Mouse (Mus musculus) gonadal fat pad, adult 2 months (tissue): ENCODE measurements around the gene Fahd1. TPM values are rescaled to one million over a fixed set of nuclear protein-coding genes. Genes with fewer than 3 reads are reported as not detected.
A peak's percentile ranks its signal among the peaks of the same experiment; 100 is the strongest.

Experiments
- DNase-seq: peaks from one replicate; pipeline ENCODE4 v3.0.0-alpha.2; 2012; ENCODE audit warnings: low read depth
- polyA plus RNA-seq: library from polyadenylated mRNA; depleted of rRNA; stranded (reverse); fragments of >200 nt; gene quantifications from 2 replicates; pipeline ENCODE4 v1.2.3, GENCODE M21; 2012; rRNA removed

The Fahd1 gene
- 12.6 and 13.1 TPM in 2 replicates for polyA plus RNA-seq

DNA sequence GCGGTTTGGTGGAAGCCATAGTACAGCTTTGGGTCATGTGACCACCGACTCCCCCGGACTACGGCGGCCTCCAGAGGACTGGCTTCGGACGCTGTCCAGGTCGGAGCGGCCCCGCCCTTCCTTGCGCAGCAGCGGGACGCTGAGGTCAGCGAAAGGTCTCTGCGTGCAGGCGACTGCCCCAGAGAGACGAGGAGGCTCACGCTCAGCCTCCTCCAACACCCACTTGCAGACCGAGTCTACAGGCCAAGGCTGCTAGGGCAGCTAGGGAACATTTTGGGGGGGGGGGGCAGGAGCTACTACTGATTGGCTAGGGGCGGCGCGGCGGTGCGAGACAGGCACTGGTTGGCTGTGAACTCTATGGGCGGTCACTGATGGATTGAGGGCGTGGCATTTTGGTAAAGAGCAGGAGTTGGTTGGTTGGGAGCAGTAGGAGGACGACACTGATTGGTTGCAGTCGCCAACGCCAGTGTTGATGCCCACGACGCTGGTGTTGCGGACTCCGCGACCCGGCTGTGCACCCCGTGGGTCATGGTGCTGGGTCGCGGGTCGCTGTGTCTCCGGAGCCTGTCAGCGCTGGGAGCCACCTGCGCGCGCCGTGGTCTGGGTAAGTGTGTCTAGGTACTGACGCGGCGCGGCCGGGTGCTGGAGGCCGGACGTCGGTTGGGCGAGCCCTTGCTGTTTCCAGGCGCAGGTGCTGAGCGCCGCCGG is at the start of gene Fahd1:
Fahd1 (minus strand) TSS at position 300 of the 708 bp plus-strand sequence.
- peak; percentile 93 for DNase-seq

DNA sequence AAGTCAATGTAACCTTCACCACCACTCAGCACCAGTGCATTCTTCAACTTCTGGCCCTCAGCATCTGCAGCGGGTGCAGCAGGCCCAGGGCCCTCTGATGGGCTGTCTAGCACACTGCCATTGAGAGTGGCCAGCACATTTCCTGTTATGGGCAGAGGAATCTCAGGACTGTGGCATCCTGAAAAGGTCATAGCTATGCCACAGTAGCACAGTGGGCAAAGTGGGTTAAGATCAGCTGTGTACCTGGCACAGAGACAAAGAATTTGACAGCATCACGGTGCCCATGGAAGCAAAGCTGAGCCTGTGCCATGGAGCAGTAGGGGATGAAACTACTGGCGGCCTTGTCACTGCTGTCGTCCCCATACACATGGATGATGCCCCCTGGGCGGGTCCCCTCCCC is 49.0 kb upstream of the Fahd1 start:
- no peak for DNase-seq

DNA sequence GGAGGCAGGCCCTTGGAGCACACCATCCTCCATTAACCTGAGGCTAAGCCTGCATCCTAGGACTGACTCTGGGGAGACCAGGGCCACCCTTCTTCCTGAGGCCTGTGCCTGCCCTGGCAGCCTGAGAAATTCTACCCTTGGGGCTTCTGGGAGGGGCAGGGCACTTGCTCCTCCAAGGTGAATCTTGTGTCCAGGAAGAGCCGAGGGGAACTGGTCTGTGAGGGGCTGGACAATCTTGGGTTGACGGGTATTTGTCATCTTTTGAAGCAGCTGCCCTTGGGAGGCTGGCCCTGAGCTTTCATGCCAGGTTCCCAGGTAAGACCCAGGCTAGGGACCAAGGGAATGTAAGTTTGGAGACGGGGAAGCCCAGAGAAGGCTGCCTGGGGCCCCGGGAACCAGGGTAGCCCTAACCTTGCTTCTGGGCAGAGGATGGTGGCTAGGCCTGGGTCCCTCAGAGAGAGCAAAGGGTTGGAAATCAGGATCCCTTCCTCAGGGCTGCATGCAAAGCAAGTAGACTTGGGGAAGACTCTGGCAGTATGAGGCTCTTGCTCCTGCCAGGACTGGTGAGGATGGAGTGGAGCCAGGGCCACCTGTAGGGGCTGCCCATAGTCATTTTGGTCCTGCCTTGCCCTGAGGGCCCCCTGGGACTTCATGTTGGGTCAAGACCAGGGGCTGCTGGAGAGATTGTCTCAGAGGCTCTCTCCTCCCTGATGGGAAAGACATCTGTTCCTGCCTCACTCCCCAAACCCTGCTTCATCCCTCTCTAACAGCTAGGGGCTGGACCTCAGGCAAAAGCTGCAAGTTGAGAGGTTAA is 48.1 kb upstream of the Fahd1 start:
- DNase-seq: no peak

DNA sequence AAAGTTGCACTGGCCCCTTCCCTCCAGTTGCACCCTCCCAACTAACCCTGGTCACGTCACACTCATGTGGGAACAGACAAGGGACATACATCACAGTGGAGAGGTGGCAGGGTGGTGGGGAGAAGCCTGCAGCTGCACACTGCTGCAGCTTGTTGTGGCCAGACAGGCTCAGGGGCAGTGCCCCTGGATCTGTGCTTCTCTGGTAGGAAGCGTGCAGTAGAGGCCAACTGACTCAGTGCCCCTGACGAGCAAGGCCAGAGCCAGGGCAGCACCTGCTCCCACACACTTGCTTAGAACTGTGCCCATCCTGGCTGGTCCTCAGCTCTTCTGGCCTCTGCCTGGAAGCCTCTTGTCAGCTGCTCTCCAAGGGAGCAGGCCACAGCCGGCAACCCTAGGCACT is 47.4 kb upstream of the Fahd1 start:
- no peak for DNase-seq

- DNase-seq: no peak
Measured at GRCm38 (mm10) chr17:24896993-24897269, 46.8 kb upstream of the Fahd1 start.

DNA sequence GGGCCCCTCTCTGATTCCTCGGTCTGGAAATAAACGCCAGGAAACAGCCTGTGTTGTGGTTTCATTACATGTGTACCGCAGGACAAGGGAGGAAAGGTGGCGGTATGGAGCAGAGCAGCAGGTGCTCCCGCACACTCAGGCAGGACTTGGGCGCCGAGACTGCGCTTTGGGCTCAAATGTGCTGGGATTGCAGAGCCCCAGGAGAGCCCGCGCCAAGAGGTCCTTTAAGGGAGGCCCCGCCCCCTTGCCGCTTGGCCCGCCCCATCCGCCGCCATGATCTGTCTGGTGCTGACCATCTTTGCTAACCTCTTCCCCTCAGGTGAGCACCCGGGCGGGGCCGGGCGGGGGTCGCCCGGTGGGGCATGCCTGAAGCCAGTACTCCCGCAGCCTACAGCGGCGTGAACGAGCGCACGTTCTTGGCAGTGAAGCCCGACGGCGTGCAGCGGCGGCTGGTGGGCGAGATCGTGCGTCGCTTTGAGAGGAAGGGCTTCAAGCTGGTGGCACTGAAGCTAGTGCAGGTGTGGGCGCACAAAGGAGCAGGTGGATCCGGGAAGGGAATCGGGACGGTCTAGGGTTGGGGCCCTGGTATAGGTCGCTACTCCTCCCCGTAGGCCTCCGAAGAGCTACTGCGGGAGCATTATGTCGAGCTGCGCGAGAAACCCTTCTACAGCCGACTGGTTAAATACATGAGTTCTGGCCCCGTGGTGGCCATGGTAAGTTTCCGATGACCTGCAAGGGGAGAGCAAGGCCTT is 46.3 kb upstream of the Fahd1 start, which contains the start of gene Nme3:
Nme3 (plus strand) TSS at position 260 of the 752 bp plus-strand sequence.
- no peak for DNase-seq

GRCm38 (mm10) chr17:24895571-24896240 is 45.5 kb upstream of the Fahd1 start:
- DNase-seq: no peak

DNA sequence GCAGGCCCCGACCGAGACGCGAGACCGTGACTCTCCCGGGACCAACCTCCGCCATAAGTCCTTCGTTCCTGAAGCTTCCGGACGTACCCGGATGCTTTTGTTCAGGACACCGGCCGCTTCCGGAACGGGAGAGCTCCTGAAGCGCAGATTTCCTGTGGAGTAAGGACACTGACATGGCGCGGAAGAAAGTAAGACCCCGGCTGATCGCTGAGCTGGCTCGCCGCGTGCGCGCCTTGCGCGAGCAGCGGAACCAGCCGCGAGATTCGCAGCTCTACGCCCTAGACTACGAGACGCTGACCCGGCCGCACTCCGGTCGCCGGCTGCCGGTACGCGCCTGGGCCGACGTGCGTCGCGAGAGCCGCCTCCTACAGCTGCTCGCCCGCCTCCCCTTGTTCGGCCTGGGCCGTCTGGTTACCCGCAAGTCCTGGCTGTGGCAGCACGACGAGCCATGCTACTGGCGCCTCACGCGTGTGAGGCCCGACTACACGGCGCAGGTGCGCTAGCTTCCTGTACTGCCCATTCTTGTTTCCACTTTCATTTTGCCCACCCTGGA is 44.9 kb upstream of the Fahd1 start, which contains the start of the genes Eme2 and Mrps34:
Eme2 (minus strand) TSS at position 93 of the 553 bp plus-strand sequence.
Mrps34 (plus strand) TSS at position 122 of the 553 bp plus-strand sequence.
- DNase-seq: no peak

DNA sequence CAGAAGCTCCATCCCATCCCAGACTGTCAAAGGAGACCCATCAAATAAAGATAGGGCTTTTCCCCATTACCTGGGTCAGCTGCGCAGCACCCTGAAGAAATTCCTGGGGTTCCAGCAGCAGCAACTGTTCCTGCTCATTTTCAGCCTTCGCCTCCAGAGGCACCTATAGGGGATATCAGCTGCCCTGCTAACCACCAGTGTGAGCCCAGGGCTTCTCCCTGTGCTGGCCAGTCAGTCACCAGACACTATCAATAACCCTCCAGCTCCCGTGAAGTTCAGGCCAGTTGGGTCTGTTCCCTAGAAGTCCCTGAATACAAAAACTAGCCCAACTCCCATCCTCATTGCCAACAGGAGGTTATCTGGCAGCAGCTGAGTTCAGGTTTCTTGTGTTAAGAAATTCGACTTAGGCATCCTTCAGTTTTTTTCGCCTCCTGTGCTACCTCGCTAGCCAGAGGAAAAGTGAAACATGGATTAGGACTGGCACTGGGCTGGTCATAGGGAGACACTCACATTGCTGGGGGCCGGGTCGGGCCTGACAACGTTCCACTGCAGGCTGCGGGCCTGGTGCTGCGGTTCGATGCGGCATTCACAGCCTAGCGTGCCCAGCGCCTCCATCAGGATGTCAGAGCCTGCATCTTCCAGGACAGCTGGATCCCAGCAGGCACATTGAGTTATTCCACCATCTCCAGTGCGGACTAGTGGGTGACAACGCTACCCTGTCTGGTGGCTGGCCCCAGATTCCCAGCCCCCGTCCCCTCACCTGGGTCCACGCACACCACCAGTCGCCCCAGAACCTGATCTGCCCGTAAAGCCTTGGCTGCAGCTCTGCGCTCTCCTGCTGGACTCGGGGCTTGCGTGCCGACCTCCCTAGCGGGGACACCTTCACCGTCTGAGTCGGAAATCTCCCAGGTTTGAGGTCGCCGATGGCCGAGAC is 44.2 kb upstream of the Fahd1 start:
- DNase-seq: no peak

DNA sequence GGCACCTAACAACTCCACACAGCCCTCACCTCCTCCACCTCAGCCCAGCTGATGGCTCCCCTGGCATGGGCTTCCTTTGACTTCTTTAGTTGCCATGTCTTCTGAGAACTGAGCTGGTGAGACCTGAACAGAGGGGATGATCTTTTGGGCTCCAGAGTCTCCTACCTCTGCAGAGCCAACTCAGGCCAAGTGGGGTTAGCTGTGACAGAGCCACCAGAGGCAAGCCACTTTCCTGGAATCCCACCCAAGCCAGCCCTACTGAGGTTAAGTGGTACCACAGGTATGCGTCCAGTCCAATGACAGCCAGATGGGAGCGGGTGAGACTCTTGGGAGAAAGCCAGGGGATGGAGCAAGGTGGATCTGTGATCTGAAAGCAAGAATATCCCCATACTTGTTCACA is 43.1 kb upstream of the Fahd1 start:
- DNase-seq: no peak

GRCm38 (mm10) chr17:24892785-24893184 is 42.6 kb upstream of the Fahd1 start:
- DNase-seq: no peak

DNA sequence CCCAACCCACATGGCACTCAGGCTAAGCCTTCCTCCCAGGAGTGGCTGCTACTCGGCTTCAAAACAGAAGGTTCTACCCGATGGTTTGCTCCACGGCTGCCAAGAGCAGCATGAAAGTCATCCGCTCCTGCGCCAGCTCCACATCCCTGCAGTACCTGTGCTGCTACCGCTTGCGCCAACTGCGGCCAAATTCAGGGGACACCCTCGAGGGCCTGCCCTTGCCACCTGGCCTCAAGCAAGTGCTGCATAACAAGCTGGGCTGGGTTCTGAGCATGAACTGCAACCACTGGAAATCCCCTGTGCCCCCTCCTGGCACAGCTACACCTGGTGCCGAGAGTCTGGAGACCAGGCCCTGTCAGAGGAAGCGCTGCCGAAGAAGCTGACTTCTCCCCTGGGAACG is 41.2 kb upstream of the Fahd1 start:
- no peak for DNase-seq

- no peak for DNase-seq
Measured at GRCm38 (mm10) chr17:24890151-24891092, 40.3 kb upstream of the Fahd1 start.

DNA sequence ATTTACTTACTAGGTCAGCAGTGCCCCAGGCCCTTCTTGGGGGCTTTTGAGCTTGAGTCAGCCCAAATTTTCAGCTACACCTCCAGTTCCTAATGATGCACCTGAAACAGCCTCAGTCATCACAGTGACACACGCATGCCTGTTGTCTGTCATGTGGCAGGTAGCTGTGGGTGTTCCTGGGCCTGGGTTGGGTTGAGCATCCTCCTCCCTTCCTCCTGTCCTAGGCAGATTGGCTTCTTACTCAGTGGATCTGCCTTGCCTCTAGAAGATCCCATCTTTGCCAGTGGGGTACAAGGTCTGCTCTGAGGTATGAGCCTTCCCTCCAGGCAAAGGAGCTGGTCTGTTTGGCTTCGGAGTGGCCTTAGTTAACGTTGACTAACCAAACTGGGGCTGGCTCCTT is 38.7 kb upstream of the Fahd1 start:
- DNase-seq: no peak

DNA sequence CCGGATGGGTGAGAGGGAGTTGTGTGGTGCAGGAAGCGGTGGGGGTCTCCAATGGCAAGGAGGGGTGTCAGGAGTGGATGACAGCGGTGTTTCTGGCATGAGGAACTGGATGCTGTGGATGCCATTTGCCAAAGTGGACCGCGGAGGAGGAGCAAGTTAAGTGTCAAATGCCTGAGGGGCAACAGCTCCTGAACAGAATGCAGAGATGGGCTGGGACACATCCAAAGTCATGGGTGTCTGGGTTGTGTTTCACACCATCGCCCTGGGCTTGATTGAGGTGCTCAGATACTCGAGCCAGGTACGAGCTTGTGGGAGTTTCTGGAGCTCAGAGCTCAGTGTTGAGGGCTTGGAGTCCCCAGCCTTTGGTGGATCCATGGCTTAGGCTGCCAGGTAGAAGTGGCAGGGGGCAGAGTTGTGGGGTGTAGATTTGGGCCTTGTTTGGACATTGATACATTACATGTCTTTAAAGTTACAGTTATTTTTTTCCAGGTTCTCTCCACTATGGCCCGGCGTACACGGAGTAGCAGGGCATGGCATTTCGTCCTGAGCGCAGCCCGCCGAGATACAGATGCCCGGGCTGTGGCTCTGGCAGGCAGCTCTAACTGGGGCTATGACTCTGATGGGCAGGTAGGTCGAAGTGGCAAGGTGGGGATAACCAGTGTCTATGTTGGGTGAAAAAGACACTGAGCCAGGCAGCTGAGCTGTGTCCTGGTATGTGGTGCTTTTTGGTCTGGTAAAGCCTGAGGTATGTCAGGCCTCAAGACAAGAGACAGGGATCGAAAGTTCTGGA is 37.3 kb upstream of the Fahd1 start:
- DNase-seq: peak; percentile 68

GRCm38 (mm10) chr17:24886932-24887271 is 36.7 kb upstream of the Fahd1 start:
- no peak for DNase-seq

GRCm38 (mm10) chr17:24886134-24886931 is 36.2 kb upstream of the Fahd1 start, which contains the start of the genes Nubp2 and Spsb3:
TSS of gene Nubp2 (minus strand) at chr17:24886349.
TSS of gene Spsb3 (plus strand) at chr17:24886643.
- peak; percentile 99 for DNase-seq
